Mouse (Mus musculus): ENCODE data around the gene St6galnac3.

The St6galnac3 gene

GRCm38 (mm10) chr3:153208186-153208585 lies 516.8 kb downstream of the St6galnac3 start:
- DNase-seq (ENCODE audit: low spot score) = no peak

GRCm38 (mm10) chr3:153204046-153204445 lies 520.9 kb downstream of the St6galnac3 start:
- peak; percentile 34 for DNase-seq (ENCODE audit: low spot score)

DNA sequence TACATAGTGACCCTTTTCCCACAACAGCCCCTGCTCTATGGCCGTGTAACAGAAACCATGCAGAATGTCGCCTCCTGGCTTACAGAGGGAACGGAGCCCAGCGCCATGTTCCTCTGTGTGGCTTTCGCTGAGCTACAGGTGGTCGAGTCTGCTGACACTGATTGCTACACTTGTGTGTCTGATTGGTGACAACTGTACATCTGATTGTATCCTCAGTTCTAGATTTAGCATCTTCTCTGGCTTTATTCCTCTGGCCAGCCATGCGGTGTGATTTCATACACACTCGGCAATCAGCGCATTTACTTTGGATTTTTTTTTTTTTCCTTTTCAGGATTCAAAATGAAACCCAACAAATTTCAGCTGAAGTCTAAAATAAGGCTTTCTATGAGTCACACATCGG lies 523.1 kb downstream of the St6galnac3 start:
- peak; percentile 25 for DNase-seq (ENCODE audit: low spot score)

DNA sequence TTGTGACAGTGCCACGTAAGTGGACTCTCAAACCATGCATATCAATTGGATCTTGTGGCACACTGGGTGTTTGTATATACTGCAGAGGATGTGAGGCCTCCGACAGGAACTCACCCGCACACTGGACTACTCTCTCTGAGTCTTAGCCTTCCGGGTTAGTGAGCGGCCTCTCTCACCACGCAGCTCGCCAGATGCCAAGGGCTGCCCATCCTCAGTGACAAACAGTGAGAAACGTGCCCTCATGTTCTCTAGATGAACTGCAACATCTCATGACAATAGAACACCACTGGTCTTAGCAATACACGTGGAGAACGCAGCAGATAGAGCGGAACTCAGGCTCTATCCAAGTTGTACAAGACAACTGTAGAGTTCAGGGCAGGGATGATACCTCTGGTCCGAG lies 524.2 kb downstream of the St6galnac3 start:
- DNase-seq (ENCODE audit: low spot score) = no peak

DNA sequence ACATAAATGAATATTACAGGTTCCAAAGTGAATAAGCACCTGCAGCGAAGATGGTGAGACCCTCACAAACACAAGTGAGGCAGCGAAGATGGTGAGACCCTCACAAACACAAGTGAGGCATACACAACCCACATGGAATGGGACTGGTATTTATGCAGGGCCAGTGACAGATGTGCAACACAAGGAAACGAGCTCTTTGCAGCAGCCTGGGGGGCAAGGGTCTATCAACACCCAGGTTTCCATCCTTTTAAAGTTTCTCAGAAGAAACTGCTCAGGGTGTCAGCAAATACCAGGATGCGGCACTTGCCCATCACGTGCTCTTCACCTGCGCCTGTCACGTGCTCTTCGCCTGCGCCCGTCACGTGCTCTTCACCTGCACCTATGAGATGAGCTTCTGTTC lies 524.9 kb downstream of the St6galnac3 start:
- DNase-seq (ENCODE audit: low spot score) = no peak

DNA sequence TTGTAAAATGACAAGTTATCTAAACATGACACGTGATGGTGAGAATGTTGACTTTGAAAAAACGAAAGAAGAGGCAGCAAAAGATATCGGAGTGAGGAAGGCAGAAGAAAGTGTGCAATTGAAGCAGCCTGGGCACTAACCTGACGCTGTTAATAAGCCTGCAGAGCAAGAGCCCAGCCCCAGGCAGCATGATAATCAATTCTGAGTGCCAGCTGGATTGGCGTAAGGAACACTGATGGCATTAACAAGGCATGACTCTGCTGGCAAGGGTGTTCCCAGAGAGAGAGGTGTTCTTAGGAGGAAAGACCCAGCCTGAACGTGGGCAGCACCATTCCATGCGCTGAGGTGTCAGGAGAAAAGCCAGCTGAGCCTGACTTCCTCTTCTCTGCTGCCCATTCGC lies 525.7 kb downstream of the St6galnac3 start:
- DNase-seq (ENCODE audit: low spot score) = no peak

DNA sequence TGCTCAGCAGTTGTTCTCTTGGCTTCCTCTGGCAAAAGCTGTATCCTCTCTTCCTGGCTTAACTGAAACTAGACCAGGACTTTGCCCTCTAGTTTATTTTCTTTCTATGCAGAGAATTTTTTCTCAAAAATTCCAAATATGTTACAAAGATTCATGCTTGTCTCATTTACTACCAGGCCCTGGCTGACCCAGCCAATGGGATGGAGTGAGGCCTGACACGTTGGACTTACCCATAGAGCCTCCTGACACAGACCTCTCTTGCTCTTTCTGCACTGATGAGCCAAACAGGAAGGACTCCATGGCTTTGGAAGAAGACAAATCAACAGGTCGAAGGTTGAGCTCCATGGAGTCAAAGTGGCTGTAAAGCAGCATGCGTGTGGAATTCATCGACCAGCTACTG lies 526.5 kb downstream of the St6galnac3 start:
- no peak for DNase-seq (ENCODE audit: low spot score)

DNA sequence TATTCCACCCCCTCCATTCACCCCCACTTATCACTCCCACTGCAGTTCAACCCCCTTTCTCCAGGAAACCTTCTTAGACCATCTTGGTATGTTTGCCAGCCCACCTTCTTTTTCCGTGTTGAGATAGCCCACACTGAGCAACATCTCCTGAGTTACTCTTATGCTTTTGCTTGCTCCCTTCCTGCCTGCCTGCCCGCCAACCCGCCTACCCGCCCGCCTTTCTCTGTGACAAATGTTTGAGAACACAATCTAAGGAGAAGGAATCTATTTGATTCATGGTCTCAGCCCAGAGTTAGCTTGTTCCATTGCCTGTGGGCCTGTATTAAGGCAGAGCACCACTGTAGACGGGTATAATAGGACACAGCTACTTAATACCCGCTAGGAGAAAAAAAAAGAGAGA lies 531.9 kb downstream of the St6galnac3 start:
- DNase-seq (ENCODE audit: low spot score) = no peak

DNA sequence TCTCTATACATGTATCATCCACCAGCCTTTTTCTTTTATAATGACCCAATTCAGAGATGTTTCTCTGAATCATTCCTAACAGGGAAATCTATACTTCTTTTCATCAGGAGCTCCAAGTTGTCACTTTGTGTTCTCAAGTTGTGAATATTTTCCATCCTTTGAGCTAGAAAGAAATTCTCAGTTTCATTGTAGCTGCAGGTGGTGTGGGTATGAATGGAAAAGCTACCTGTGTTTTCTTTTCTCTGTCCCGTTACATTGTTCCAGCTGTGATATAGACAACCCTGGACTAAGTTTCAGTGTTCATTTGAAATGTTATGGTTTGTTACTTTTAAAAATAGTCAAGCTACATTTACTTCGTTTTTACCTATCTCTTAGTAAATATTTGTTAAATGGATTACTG lies 534.2 kb downstream of the St6galnac3 start:
- DNase-seq (ENCODE audit: low spot score) = no peak

GRCm38 (mm10) chr3:153189685-153190467 lies 535.1 kb downstream of the St6galnac3 start:
- DNase-seq (ENCODE audit: low spot score) = peak; percentile 36

- DNase-seq (ENCODE audit: low spot score) = no peak
These were observed 536.8 kb downstream of the St6galnac3 start for GRCm38 (mm10) chr3:153188224-153188623.

- no peak for DNase-seq (ENCODE audit: low spot score)
These were observed 539.9 kb downstream of the St6galnac3 start for GRCm38 (mm10) chr3:153185117-153185516.

GRCm38 (mm10) chr3:153181242-153181641 lies 543.7 kb downstream of the St6galnac3 start:
- DNase-seq (ENCODE audit: low spot score) = no peak

DNA sequence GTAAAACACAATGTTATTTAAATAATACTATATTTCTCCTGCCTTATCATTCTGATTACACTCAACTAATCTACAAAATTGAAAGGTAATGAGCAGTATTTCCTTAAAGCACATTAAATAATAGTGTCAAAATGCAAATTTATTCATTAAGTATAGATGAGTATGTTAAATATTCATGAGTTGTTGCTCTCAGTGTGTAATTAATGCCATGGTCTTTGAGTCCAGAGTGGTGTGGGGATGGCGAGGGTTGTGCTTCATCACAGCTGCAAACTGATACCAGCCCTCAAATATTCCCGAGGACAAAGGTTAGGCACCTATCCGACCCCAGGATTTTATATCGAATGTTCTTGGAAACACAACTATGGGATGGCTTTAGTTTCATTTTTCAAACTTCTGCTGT lies 548.2 kb downstream of the St6galnac3 start:
- no peak for DNase-seq (ENCODE audit: low spot score)

DNA sequence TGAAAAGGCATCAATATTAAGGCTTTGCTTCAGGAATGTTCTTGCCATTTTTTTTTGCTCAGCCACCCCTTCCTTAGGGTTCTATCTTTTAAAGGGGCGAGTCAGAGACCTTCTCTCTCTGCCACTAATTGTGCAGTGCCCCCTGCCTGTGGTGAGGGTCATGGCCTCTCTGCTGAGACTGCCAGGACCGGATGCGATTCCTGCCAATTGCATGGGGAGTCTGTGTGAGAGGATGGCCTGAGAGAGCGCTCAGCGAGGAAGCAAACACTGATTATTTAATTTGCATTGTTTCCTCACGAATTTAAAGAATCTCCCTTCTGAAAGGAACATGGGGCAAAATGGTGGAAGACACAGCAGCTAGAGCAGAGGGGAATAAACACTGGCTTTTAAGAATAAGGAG lies 548.6 kb downstream of the St6galnac3 start:
- no peak for DNase-seq (ENCODE audit: low spot score)

DNA sequence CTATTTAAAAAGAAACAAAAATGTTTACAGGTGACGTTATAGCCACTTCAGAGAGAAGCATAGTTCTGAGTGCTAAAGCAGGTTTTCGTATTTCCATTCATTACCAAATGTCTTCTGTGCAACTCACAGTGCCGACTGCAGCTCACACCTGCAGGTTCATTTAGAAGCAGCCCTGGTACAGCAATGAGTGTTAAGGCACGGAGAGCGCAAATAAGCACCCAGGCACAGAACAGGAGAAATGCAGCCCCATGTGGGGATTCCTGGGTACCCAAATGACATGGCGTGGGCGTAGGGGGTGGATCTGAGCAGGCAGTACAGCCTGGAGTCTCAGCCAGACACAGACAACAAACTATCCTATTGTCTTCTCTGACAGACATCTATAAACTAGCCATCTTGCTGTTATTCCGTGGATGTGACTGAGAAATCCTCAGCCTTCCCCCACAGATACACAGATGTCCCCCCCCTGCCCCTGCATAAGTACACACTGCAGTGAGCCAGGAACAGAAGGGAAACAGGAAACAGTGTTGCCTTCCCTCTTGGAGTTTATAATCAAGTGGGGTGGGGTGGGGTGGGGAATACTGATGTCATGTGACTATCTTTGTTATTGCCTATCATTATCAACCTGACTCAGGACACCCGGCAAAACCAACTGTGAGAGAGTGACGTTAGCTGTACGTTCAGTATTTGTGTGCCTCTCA lies 550.5 kb downstream of the St6galnac3 start:
- no peak for DNase-seq (ENCODE audit: low spot score)

- no peak for DNase-seq (ENCODE audit: low spot score)
These were observed 551.4 kb downstream of the St6galnac3 start for GRCm38 (mm10) chr3:153173567-153173966.

GRCm38 (mm10) chr3:153170146-153170545 lies 554.8 kb downstream of the St6galnac3 start:
- DNase-seq (ENCODE audit: low spot score) = no peak

- DNase-seq (ENCODE audit: low spot score) = no peak
These were observed 555.2 kb downstream of the St6galnac3 start for GRCm38 (mm10) chr3:153169744-153170143.

GRCm38 (mm10) chr3:153161676-153162075 lies 563.3 kb downstream of the St6galnac3 start:
- no peak for DNase-seq (ENCODE audit: low spot score)

DNA sequence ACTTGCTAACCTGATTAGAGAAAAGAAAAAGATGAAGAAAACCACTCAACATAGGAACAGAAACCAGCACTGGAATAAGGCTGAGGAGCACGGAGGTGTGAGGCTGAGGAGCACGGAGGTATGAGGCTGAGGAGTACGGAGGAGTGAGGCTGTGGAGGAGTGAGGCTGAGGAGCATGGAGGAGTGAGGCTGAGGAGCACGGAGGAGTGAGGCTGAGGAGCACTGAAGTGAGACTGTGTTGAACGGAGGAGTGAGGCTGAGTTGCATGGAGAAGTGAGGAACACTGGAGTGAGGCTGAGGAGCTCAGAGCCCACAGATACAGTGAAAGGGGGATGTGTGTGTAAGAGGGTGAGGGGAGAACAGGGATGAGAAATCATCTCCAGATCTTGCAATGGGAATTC lies 564.3 kb downstream of the St6galnac3 start:
- no peak for DNase-seq (ENCODE audit: low spot score)

GRCm38 (mm10) chr3:153148887-153149286 lies 576.1 kb downstream of the St6galnac3 start:
- DNase-seq (ENCODE audit: low spot score) = no peak
